In genomic region chr9:87147927-87148326, GRCm38 (mm10) we compare ENCODE assay signal across 16 mouse cellular contexts. TPM values are rescaled to one million over a fixed set of nuclear protein-coding genes. Genes with fewer than 3 reads are reported as not detected.
A peak's percentile ranks its signal among the peaks of the same experiment; 100 is the strongest.
DNase-seq lines count a peak whose midpoint lies in the region; ATAC-seq lines count a peak whose summit lies in the region.
"Had no signal": no experiment of that assay in that cellular context is flagged by ENCODE, and none has a peak within 500 bp of the region (broad histone marks: within the 10 kb centered on the region; RNA-seq: fewer than 3 reads in every experiment).

No protein-coding gene starts in this region.

- H3K9me3 ChIP-seq in midbrain, embryonic 11.5 days (ENCODE audit: control insufficient read depth, low read length): no peaks in the 10 kb centered on the region
- H3K9me3 ChIP-seq in midbrain, embryonic 14.5 days (ENCODE audit: control insufficient read depth, low read length): no peaks in the 10 kb centered on the region
- no peaks in the 10 kb centered on the region for H3K9me3 ChIP-seq in stomach, embryonic 16.5 days (replicated peaks; ENCODE audit: control insufficient read depth, low read length)
- no peaks in the 10 kb centered on the region for H3K9me3 ChIP-seq in heart, embryonic 12.5 days (replicated peaks)
- H3K9me3 ChIP-seq in midbrain, embryonic 15.5 days: no peaks in the 10 kb centered on the region
- H3K9me3 ChIP-seq: G1E; liver, embryonic 15.5 days; midbrain, embryonic 10.5 days had no signal

- no peaks in the 10 kb centered on the region for H3K36me3 ChIP-seq in midbrain, embryonic 11.5 days (ENCODE audit: control insufficient read depth, insufficient read depth, low read length)
- no peaks in the 10 kb centered on the region for H3K36me3 ChIP-seq in midbrain, embryonic 14.5 days (ENCODE audit: control insufficient read depth, insufficient read depth, low read length)
- no peaks in the 10 kb centered on the region for H3K36me3 ChIP-seq in stomach, embryonic 16.5 days (ENCODE audit: control insufficient read depth, insufficient read depth, low read length)
- H3K36me3 ChIP-seq in heart, embryonic 12.5 days: no peaks in the 10 kb centered on the region
- no peaks in the 10 kb centered on the region for H3K36me3 ChIP-seq in midbrain, embryonic 15.5 days (replicated peaks)
- H3K36me3 ChIP-seq: G1E; liver, embryonic 15.5 days; midbrain, embryonic 10.5 days had no signal

- peak; percentile 23 for DNase-seq in midbrain, embryonic 11.5 days (ENCODE audit: low spot score, missing footprints)
- DNase-seq in midbrain, embryonic 14.5 days: no peak
- DNase-seq in kidney, adult 8-10 months: peak; percentile 12 to 22
- DNase-seq in kidney, postnatal 4 days: peak; percentile 32 to 55
- no peak for DNase-seq in right cerebral cortex, adult 18-20 months
- DNase-seq: adrenal gland, postnatal 36 days; cerebellum, postnatal 36 days; right cerebral cortex, postnatal 25 days; thymus, postnatal 14 days had no signal

- no peak for ATAC-seq in midbrain, embryonic 11.5 days (ENCODE audit: low FRiP score)
- ATAC-seq in midbrain, embryonic 14.5 days (ENCODE audit: low FRiP score, low TSS enrichment): no peak
- peak; percentile 79 for ATAC-seq in stomach, embryonic 16.5 days (ENCODE audit: insufficient read depth, low FRiP score)
- ATAC-seq in heart, embryonic 12.5 days (ENCODE audit: insufficient number of reproducible peaks, low FRiP score): no peak
- ATAC-seq in midbrain, embryonic 15.5 days (replicated peaks): no peak
- ATAC-seq: hindbrain, postnatal 0 days had no signal

- peaks cover 18% of the 10 kb centered on the region for H3K27me3 ChIP-seq in midbrain, embryonic 11.5 days (ENCODE audit: control insufficient read depth, insufficient read depth, low read length)
- peaks cover 19% of the 10 kb centered on the region for H3K27me3 ChIP-seq in midbrain, embryonic 14.5 days (ENCODE audit: control insufficient read depth, insufficient read depth, low read length)
- peaks cover 31% of the 10 kb centered on the region; the same call in 1 of the 2 replicates for H3K27me3 ChIP-seq in stomach, embryonic 16.5 days (ENCODE audit: control insufficient read depth, insufficient read depth, low read length)
- H3K27me3 ChIP-seq in heart, embryonic 12.5 days (replicated peaks): peaks cover 37% of the 10 kb centered on the region
- H3K27me3 ChIP-seq in midbrain, embryonic 15.5 days (replicated peaks): peaks cover 15% of the 10 kb centered on the region

- no peak overlapping the region for H3K9ac ChIP-seq in midbrain, embryonic 11.5 days (ENCODE audit: low read length)
- H3K9ac ChIP-seq in midbrain, embryonic 14.5 days (replicated peaks; ENCODE audit: low read length): no peak overlapping the region
- no peak overlapping the region for H3K9ac ChIP-seq in stomach, embryonic 16.5 days (ENCODE audit: low read length)
- no peak overlapping the region for H3K9ac ChIP-seq in heart, embryonic 12.5 days
- no peak overlapping the region for H3K9ac ChIP-seq in midbrain, embryonic 15.5 days
- H3K9ac ChIP-seq: liver, embryonic 15.5 days had no signal

- H3K4me2 ChIP-seq in midbrain, embryonic 11.5 days: no peak overlapping the region
- no peak overlapping the region for H3K4me2 ChIP-seq in midbrain, embryonic 14.5 days (ENCODE audit: low read length)
- no peak overlapping the region for H3K4me2 ChIP-seq in stomach, embryonic 16.5 days (ENCODE audit: low read depth, low read length)
- no peak overlapping the region for H3K4me2 ChIP-seq in heart, embryonic 12.5 days
- H3K4me2 ChIP-seq in midbrain, embryonic 15.5 days: no peak overlapping the region
- H3K4me2 ChIP-seq: liver, embryonic 15.5 days had no signal

- H3K27ac ChIP-seq in midbrain, embryonic 11.5 days (ENCODE audit: low read depth, low read length): no peak overlapping the region
- no peak overlapping the region for H3K27ac ChIP-seq in midbrain, embryonic 14.5 days (replicated peaks; ENCODE audit: low read depth, low read length)
- no peak overlapping the region for H3K27ac ChIP-seq in stomach, embryonic 16.5 days (ENCODE audit: low read length)
- no peak overlapping the region for H3K27ac ChIP-seq in heart, embryonic 12.5 days (ENCODE audit: poor library complexity, severe bottlenecking)
- no peak overlapping the region for H3K27ac ChIP-seq in midbrain, embryonic 15.5 days
- H3K27ac ChIP-seq: hindbrain, postnatal 0 days; liver, embryonic 15.5 days; midbrain, embryonic 10.5 days had no signal

- 91% methylated on average over 2 of the region's 2 CpGs for WGBS in midbrain, embryonic 11.5 days
- 88% methylated on average over 2 of the region's 2 CpGs for WGBS in midbrain, embryonic 14.5 days
- 50% methylated on average over 2 of the region's 2 CpGs for WGBS in stomach, embryonic 16.5 days
- WGBS in heart, embryonic 12.5 days: 76% methylated on average over 2 of the region's 2 CpGs
- 95% methylated on average over 2 of the region's 2 CpGs for WGBS in midbrain, embryonic 15.5 days

- H3K4me3 ChIP-seq in midbrain, embryonic 11.5 days (ENCODE audit: low read depth, low read length): no peak overlapping the region
- no peak overlapping the region for H3K4me3 ChIP-seq in midbrain, embryonic 14.5 days (replicated peaks; ENCODE audit: low read depth, low read length)
- H3K4me3 ChIP-seq in stomach, embryonic 16.5 days (replicated peaks; ENCODE audit: low read length): no peak overlapping the region
- no peak overlapping the region for H3K4me3 ChIP-seq in heart, embryonic 12.5 days
- no peak overlapping the region for H3K4me3 ChIP-seq in midbrain, embryonic 15.5 days
- H3K4me3 ChIP-seq: liver, embryonic 15.5 days; midbrain, embryonic 10.5 days had no signal

- peaks cover 11% of the 10 kb centered on the region for H3K4me1 ChIP-seq in midbrain, embryonic 11.5 days (ENCODE audit: control insufficient read depth, insufficient read depth, low read length)
- H3K4me1 ChIP-seq in midbrain, embryonic 14.5 days (ENCODE audit: control insufficient read depth, insufficient read depth, low read length): peaks cover 10% of the 10 kb centered on the region; the same call in 1 of the 2 replicates
- H3K4me1 ChIP-seq in stomach, embryonic 16.5 days (ENCODE audit: control insufficient read depth, insufficient read depth, low read length): peaks cover 5% of the 10 kb centered on the region; the same call in 1 of the 2 replicates
- peaks cover 17% of the 10 kb centered on the region for H3K4me1 ChIP-seq in heart, embryonic 12.5 days (replicated peaks)
- peaks cover 17% of the 10 kb centered on the region for H3K4me1 ChIP-seq in midbrain, embryonic 15.5 days
- H3K4me1 ChIP-seq: liver, embryonic 15.5 days had no signal

RNA-seq across cellular contexts. Expression of gene Mrap2, which starts 3.8 kb away (rescaled TPM):
- polyA plus RNA-seq in midbrain, embryonic 11.5 days (2014; fragmentation: Nextera tagmentation; extraction: Ambion mirVana): not detected in 2 replicates
- 0.89 and 1.6 TPM in 2 replicates for polyA plus RNA-seq in midbrain, embryonic 14.5 days (2014; fragmentation: Nextera tagmentation; extraction: Ambion mirVana)
- 0.13 and 0.25 TPM in 2 replicates for polyA plus RNA-seq in stomach, embryonic 16.5 days (2015; fragmentation: Nextera tagmentation; extraction: Ambion mirVana)
- polyA plus RNA-seq in heart, embryonic 12.5 days (2016; fragmentation: Nextera tagmentation; extraction: Ambion mirVana): not detected in 2 replicates
- 2.3 TPM in 2 replicates for polyA plus RNA-seq in midbrain, embryonic 15.5 days (2015; fragmentation: Nextera tagmentation; extraction: Ambion mirVana)
- polyA plus RNA-seq: G1E; liver, embryonic 15.5 days; midbrain, embryonic 10.5 days had no signal

Comparison
In these comparisons a context has a peak if more than half of its experiments do, and no peak if none do; other contexts are left out.
1. DNase-seq: peak in midbrain, embryonic 11.5 days (single experiment), kidney, adult 8-10 months (2 of 2) and kidney, postnatal 4 days (2 of 2); none in midbrain, embryonic 14.5 days (single experiment) and right cerebral cortex, adult 18-20 months (single experiment).